Mouse (Mus musculus) lung, postnatal 25 days (tissue): ENCODE measurements around the gene Gm29582.
"Not testable (repeated sequence)": the region's sequence is repeated elsewhere in the genome, so short reads cannot be mapped to it uniquely, and the experiment has no call there.

ENCODE experiments used
- DNase-seq: peaks from one replicate; pipeline ENCODE4 v3.0.0; 2022; ENCODE audit warnings: low spot score

The Gm29582 gene

GRCm38 (mm10) chrY:30738461-30738860, at the start of gene Gm29582:
TSS of gene Gm29582 (minus strand) at chrY:30738561.
- not testable (repeated sequence) for DNase-seq
